Mouse (Mus musculus): ENCODE data around the gene Pold3. TPM values are rescaled to one million over a fixed set of nuclear protein-coding genes. Genes with fewer than 3 reads are reported as not detected.

The Pold3 gene
- polyA plus RNA-seq, 1 experiment from 2014 or later = 31.8 TPM

DNA sequence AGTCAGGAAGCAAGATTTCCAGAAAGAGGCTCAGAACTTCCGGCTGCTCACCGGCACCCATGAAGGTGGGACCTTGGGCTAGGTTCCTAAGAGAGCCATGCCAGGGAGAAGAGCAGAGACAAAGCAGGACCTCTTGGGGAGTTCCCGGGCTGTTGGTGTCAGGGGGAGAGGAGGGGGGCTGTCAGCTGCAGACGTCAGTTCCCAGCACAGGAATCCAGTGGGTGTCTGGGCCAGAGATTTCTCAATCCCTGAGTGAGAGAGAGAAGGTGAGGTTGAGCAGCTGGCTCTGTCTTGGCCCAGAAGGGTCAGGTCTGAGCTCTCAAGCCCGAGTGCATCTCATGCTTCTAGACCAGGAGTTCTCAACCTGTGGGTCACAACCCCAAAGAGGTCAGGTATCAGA lies 87.7 kb downstream of the Pold3 start:
- Histone ChIP-seq H3K4me2 (ENCODE audit: low read length) (no peak overlapping the region), H3K4me3 (ENCODE audit: control insufficient read depth in 1 of 2, insufficient read depth in 1 of 2, low read depth in 1 of 2, low read length in 2 of 2) (no peak overlapping the region), H3K27me3 (ENCODE audit: control insufficient read depth, insufficient read depth, low read length) (no peaks in the 10 kb centered on the region), H3K36me3 (ENCODE audit: control insufficient read depth, insufficient read depth, low read length) (no peaks in the 10 kb centered on the region), H3K27ac (replicated peaks in 1 of 2; ENCODE audit: control insufficient read depth in 1 of 2, insufficient read depth in 1 of 2, low read depth in 2 of 2, low read length in 2 of 2) (no peak overlapping the region), H3K9me3 (ENCODE audit: control insufficient read depth, low read length) (peaks cover 2% of the 10 kb centered on the region; the same call in 1 of the 2 replicates), H3K4me1 (ENCODE audit: control insufficient read depth in 2 of 2, insufficient read depth in 2 of 2, low read length in 2 of 2) (no peaks in the 10 kb centered on the region), H3K9ac (ENCODE audit: low read length) (no peak overlapping the region)
- ATAC-seq (ENCODE audit: insufficient number of reproducible peaks, insufficient read depth, low FRiP score, low read depth) = no peak
- 45% methylated on average over 5 of the region's 5 CpGs for WGBS

Other genes starting within 250 kb of the Pold3 start
- gene Rnf169, start 141.1 kb downstream of the Pold3 start, polyA plus RNA-seq (2014; fragmentation: Nextera tagmentation; extraction: Ambion mirVana) = 4.4 and 4.5 TPM in 2 replicates
- gene Chrdl2, start 115.4 kb downstream of the Pold3 start, polyA plus RNA-seq (2014; fragmentation: Nextera tagmentation; extraction: Ambion mirVana) = 0.30 TPM in 1 of 2 replicates, not detected in the other
- gene Lipt2, start 37.7 kb upstream of the Pold3 start, polyA plus RNA-seq (2014; fragmentation: Nextera tagmentation; extraction: Ambion mirVana) = 14.7 and 18.0 TPM in 2 replicates
- 6.2 and 8.0 TPM in 2 replicates for gene Kcne3, start 54.9 kb upstream of the Pold3 start, polyA plus RNA-seq (2014; fragmentation: Nextera tagmentation; extraction: Ambion mirVana)
- 1.7 and 2.1 TPM in 2 replicates for gene Pgm2l1, start 105.8 kb upstream of the Pold3 start, polyA plus RNA-seq (2014; fragmentation: Nextera tagmentation; extraction: Ambion mirVana)
- 13.7 and 15.7 TPM in 2 replicates for gene P4ha3, start 164.0 kb upstream of the Pold3 start, polyA plus RNA-seq (2014; fragmentation: Nextera tagmentation; extraction: Ambion mirVana)